Mouse (Mus musculus) ovary, postnatal 14 days (tissue): Measurements from ENCODE around the gene Tenm3.

Source experiments
- DNase-seq: peaks from one replicate; pipeline ENCODE4 v3.0.0; 2022; ENCODE audit warnings: low spot score

The Tenm3 gene

DNA sequence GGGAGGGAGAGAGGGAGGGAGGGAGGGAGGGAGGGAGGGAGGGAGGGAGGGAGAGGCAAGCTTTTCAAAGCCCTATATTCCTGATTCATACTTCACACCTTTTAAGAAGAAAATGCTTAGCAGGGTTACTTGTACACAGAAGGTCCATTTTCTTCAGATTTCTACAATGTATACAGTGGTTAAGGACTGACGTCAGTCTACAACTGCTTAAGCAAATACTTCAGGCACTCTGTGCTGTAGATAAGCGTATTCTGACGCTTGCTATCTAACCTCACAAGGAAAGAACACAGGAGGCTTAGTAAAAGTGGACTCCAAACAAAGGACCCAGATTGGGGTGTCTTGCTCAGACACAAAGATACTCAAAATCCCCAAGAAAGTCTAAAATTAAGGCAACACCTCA lies 34.6 kb downstream of the Tenm3 start:
- DNase-seq: no peak

- DNase-seq: no peak
Measured at GRCm38 (mm10) chr8:48803070-48803469, 40.7 kb downstream of the Tenm3 start.

DNA sequence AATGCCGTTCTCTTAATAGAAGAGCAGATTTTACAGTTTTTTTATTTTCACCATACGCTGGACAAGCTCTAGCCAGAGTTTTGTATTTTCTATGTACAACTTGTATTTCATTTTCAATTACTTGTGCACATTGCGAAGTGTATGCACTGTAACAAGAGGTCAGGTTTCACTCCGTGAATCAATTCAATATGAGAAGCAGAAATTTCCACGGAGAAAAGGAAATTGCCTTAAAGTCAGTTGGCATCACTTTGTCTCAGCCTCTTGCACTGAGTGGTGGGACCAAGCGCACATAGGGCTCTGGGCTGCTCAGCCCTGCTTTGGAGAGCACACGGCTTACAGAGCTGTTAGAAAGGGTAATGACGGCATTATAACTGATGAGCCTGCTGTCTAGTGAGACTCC lies 41.5 kb downstream of the Tenm3 start:
- DNase-seq: no peak

GRCm38 (mm10) chr8:48797955-48798359 lies 45.8 kb downstream of the Tenm3 start:
- no peak for DNase-seq

- no peak for DNase-seq
Measured at GRCm38 (mm10) chr8:48794285-48794684, 49.5 kb downstream of the Tenm3 start.

DNA sequence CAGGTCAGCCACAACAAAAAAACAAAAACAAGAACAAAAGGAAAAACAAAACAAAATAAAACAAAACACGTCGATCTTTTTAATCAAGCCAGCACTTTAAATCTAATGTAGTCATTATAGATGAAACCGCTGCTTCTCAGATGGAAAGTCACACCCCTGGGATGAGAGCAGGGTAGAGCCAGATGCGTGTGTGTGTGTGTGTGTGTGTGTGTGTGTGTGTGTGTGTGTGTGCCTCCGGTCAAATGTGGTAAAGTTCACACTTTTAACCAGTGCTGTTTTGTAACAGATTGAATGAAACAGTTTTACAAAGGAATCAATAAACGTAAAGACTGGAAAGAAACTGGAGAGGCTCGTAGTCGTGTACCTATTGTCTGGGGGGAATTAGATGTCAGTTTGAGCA lies 50.0 kb downstream of the Tenm3 start:
- DNase-seq: no peak

- DNase-seq: no peak
Measured at GRCm38 (mm10) chr8:48792587-48793326, 51.0 kb downstream of the Tenm3 start.

DNA sequence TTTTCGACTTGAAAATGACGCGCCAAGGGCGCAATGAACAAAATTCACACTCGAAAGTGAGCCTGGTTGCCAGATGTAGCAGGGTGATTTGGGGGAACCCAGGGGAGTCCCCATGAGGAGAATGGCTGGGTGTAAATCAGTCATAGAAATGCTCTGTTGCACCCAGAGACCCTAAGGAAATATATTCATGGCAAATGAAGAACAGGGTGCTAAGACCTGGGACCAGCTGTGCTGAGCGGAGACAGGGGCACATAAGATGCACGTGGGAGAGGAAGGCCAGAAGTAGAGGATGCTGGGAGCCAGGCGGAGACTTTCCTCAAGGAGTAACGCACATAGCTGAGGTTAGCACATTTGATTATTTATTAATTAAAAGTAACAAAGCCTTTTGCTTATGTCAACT lies 60.4 kb downstream of the Tenm3 start:
- DNase-seq: no peak

GRCm38 (mm10) chr8:48780628-48781027 lies 63.1 kb downstream of the Tenm3 start:
- DNase-seq: no peak

GRCm38 (mm10) chr8:48779194-48779593 lies 64.6 kb downstream of the Tenm3 start:
- no peak for DNase-seq

GRCm38 (mm10) chr8:48776081-48776480 lies 67.7 kb downstream of the Tenm3 start:
- DNase-seq: no peak

- no peak for DNase-seq
Measured at GRCm38 (mm10) chr8:48775531-48776037, 68.2 kb downstream of the Tenm3 start.

- DNase-seq: no peak
Measured at GRCm38 (mm10) chr8:48774837-48775236, 68.9 kb downstream of the Tenm3 start.

DNA sequence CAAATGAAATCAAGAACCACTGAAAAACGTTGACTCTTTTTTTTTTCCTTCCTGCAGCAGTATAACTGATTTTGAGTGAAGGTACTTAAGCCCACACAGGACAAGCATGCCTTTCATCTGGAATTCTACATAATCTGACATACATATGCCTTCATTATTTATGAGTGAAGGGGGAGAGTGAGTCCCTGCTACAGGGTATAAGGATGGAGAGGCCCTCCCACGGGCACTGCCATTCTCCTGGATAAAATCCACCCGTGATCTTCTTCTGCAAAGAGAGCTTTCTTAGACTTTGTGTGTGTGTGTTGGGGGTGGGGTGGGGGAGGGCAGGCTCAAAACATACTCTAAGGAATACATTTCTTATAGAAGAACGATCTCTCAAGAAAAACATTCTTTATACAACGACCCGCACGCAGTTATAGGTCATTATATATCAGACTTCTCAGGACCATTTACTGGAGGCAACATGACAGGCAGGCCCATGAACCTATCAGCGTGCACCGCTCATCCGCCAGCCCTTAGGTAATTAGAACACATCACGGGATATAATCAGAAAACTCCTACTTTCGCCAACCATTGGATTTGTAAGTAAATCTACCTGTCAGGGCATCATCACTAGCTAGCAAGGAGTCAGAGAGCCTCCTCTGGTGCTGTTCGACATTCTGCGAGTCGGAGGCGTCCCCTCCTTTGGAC lies 77.1 kb downstream of the Tenm3 start:
- DNase-seq: no peak

DNA sequence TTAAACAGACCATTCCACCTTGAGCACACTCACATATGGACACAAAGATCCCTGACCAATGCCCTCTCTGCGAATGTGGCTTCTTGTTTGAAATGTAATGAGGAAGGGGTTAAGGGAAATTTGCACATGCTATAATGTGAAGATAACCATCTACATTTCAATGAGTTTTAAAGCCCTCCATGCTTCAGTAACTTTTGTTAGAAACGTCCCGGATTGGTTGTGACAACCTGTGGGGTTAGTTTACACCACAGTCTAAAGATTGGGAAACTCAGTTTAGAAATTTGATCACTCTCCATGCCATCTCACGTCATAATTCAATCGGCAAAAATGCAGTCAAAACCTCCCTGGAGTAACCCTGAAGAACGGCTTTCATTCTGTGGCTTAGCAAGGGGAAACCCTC lies 78.5 kb downstream of the Tenm3 start:
- no peak for DNase-seq

DNA sequence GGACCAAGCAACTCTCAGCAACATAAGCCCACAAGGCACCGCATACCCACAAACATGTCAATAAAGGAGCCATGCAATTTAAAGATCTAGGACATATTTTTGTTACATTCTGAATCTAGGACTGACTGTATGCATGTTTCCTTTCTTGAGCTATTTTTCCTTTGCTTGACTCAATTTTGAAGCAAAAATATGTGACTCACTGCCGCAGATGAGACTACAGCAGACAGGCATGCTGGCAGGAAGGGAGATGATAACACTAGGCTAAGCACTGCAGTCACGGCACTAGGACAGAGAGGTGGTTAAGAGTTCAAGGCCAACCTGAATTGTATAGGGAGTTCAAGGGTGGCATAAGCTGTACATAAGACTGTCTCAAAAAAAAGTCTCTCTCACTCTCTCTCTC lies 79.7 kb downstream of the Tenm3 start:
- no peak for DNase-seq

DNA sequence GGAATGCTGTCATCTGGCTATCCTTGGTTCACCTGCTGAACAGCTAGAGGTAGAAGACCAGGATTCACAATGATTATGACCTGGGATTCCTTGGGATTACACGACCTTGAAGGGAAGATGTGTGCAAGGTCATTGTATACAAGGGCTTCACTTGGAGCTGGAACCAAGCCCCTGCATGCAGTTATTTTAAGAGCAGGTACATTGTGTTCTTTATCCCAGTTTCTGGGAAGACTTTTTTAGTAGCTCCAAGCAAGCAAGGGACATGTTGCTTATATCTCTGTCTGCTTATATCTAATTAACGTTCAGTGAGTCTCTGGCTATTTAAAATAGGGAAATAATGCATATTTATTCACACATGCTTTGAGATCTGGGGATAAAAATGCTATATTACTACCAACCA lies 86.9 kb downstream of the Tenm3 start:
- no peak for DNase-seq

DNA sequence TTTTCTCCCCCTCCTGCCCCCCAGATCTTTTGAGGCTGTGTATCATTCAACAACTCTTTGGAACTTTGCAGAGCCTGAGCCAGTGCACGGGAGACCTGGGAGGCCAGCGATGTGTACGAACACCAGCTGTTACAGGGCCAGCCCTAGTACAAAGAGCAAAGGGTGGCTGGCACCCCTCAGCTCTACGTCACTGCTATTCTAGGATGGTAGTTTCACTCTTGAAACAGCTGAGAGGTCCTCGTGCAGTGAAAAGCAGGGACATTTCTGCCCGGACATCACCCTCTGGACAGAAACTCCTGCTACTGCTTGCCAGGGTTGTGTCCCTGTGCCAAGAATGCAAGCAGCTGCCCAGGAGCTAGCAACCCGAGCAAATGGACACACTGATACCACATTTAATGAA lies 88.3 kb downstream of the Tenm3 start:
- no peak for DNase-seq

GRCm38 (mm10) chr8:48754959-48755358 lies 88.8 kb downstream of the Tenm3 start:
- DNase-seq: no peak

- no peak for DNase-seq
Measured at GRCm38 (mm10) chr8:48751965-48752364, 91.8 kb downstream of the Tenm3 start.

DNA sequence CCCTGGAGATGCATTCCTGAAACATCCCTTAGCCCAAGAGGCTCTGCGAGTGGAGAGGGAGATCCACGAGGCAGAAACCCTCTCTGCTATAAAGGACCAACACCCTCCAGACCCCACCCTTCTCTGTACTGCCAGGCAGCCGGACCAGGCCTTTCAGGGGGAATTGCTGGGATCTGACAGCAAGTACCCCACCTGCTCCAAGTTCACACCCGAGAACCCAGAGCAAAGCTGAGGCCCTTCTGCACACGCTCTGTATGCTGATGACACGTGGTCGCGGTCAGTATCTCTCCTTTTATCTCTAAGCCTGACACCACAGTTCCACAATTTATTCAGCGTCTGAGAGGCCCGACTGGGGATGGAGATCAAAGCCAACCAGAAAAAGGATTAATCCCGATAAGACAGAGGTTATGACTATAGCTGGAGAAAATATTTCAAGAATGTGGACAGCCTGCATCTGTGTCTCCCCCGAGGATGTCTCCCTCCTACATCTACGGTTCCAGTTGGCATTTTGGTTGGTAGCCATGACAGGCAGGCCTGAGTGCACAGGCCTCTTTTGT lies 95.2 kb downstream of the Tenm3 start:
- DNase-seq: no peak

DNA sequence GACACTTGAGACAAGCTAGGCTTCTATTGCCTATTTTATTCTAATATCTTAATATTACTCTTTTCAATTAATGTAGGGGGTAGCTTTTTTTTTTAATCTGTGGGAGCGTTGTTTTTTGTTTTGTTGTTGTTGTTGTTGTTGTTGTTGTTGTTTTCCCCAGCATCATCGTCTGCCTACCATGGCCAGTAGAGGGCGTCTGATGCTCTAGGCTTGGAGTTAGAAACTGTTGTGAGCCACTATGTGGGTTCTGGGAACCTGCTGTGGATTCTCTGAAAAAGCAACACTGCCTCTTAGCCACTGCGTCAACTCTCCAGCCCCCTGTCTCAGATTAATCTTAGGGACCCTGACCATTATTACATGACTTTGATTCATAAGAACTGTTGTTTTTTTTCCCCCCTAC lies 99.8 kb downstream of the Tenm3 start:
- no peak for DNase-seq

- no peak for DNase-seq
Measured at GRCm38 (mm10) chr8:48742741-48743140, 101.0 kb downstream of the Tenm3 start.
